Mouse (Mus musculus) midbrain, embryonic 15.5 days (tissue): ENCODE measurements at regions not wholly inside any gene's neighbourhood (a gene's known extent, or its start where the extent isn't known, plus 50 kb on each side); places are given as distances from the start of the nearest gene placed in this dataset.
"Not testable (repeated sequence)": the region's sequence is repeated elsewhere in the genome, so short reads cannot be mapped to it uniquely, and the experiment has no call there.

ENCODE experiments used
- ATAC-seq: fragments of 200-750 bp; cut with Nextera tagmentation; replicated peaks from 2 replicates; pipeline ENCODE4 v1.8.0; 2017; ENCODE audit warnings: moderate TSS enrichment
- H3K27ac ChIP-seq: fragments of 300-500 bp; sonication (generic); 2 replicates; pipeline ENCODE4 v1.5.1; 2015; ENCODE audit warnings: mild to moderate bottlenecking, inconsistent platforms
- H3K27me3 ChIP-seq: fragments of 300-500 bp; sonication (generic); replicated peaks from 2 replicates; pipeline ENCODE4 v1.6.1; 2015; ENCODE audit warnings: inconsistent platforms
- H3K36me3 ChIP-seq: fragments of 300-500 bp; sonication (generic); replicated peaks from 2 replicates; pipeline ENCODE4 v1.6.1; 2015; ENCODE audit warnings: inconsistent platforms
- H3K4me1 ChIP-seq: fragments of 300-500 bp; sonication (generic); 2 replicates; pipeline ENCODE4 v1.6.1; 2015; ENCODE audit warnings: inconsistent platforms
- H3K4me2 ChIP-seq: fragments of 300-500 bp; sonication (generic); 2 replicates; pipeline ENCODE4 v1.6.1; 2015; ENCODE audit warnings: inconsistent platforms, mild to moderate bottlenecking, moderate library complexity
- H3K4me3 ChIP-seq: fragments of 300-500 bp; sonication (generic); 2 replicates; pipeline ENCODE4 v1.5.1; 2015; ENCODE audit warnings: mild to moderate bottlenecking, inconsistent platforms
- H3K9ac ChIP-seq: fragments of 300-500 bp; sonication (generic); 2 replicates; pipeline ENCODE4 v1.6.1; 2015; ENCODE audit warnings: mild to moderate bottlenecking, inconsistent platforms
- H3K9me3 ChIP-seq: fragments of 300-500 bp; sonication (generic); 2 replicates; pipeline ENCODE4 v1.6.1; 2016; ENCODE audit warnings: inconsistent platforms
- WGBS: fragments of 180-500 bp; shearing (Covaris S2); methylation state at CpG from one replicate; pipeline ENCODE4 v1.1.7; 2015; ENCODE audit warnings: mixed read lengths; 5-methylcytosine and 5-hydroxymethylcytosine counted together

DNA sequence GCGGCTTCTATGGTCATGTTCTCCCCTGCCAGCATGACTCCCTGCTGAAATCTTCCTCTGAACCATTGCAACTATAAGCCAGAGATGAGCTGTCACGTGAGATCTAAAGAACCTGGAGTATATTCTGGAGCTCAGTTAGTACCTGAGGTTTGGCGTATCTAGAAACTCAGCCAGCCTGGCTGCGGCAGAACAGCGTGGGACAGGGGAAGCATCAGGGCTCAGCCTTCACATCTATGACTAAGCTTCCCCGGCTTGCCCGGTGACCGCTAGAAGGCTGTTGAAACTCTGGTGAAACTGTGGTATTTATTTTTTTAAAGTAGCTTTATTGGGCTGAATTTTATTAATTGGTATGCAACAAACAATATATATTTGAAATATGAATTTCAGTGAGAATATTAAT lies 134.3 kb downstream of the Dll1 start:
- no peak overlapping the region for H3K4me2 ChIP-seq
- no peak overlapping the region for H3K27ac ChIP-seq
- no peaks in the 10 kb centered on the region; the same call in 1 of the 2 replicates for H3K27me3 ChIP-seq
- 84% methylated on average over 8 of the region's 8 CpGs for WGBS
- no peak for ATAC-seq
- H3K36me3 ChIP-seq: no peaks in the 10 kb centered on the region
- no peak overlapping the region for H3K9ac ChIP-seq
- no peaks in the 10 kb centered on the region for H3K9me3 ChIP-seq
- no peaks in the 10 kb centered on the region for H3K4me1 ChIP-seq
- no peak overlapping the region for H3K4me3 ChIP-seq

DNA sequence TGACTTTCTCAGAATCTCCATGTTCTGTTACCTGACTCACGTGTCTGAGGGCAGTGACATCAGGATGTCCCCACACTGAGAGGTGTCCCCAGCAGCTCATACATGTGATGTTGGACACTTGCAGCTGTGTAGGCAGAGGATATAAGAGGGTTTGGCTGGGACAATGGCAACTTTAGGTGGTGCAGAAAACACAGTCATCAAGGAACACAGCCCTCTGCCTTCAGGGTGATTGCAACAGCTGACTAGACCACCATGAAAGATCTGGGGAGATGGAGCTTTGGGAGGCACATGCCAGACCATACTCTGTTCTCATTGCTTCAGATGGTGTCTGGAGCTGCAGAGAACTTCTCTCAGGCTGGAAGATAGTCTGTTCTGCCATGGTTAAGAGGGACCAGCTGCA lies 135.2 kb downstream of the Dll1 start:
- no peak overlapping the region for H3K4me2 ChIP-seq
- WGBS: 83% methylated on average over 1 of the region's 1 CpGs
- H3K4me3 ChIP-seq: no peak overlapping the region

DNA sequence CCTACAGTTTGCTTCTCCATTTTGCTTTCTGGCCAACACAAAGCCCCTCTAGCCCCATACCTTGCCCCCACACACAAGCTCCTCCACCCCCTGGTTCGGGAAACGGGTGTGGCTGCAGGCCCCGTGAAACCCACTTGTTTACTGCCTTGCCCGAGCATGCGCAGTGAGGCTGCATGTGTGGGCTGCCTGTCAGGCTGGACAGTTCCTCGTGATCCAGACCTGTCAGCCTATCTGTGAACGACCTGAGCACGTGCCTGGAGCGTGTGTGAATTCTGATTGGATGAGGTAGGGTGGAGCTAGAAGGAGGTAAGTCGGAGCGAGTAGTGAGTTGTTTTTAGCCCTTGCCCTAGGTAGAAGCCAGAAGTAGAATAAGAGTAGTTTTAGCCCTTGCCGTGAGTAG lies 136.0 kb downstream of the Dll1 start:
- H3K4me1 ChIP-seq, H3K27ac ChIP-seq, H3K4me2 ChIP-seq, H3K36me3 ChIP-seq, H3K4me3 ChIP-seq, H3K27me3 ChIP-seq, H3K9me3 ChIP-seq, ATAC-seq, H3K9ac ChIP-seq: not testable (repeated sequence)
- 82% methylated on average over 12 of the region's 12 CpGs for WGBS

More for the DNA sequence above, 135.2 kb downstream of the Dll1 start:
- Histone ChIP-seq H3K9ac (no peak overlapping the region), H3K27ac (no peak overlapping the region), H3K9me3 (no peaks in the 10 kb centered on the region), H3K36me3 (no peaks in the 10 kb centered on the region), H3K4me1 (no peaks in the 10 kb centered on the region), H3K27me3 (no peaks in the 10 kb centered on the region; the same call in 1 of the 2 replicates)
- no peak for ATAC-seq

DNA sequence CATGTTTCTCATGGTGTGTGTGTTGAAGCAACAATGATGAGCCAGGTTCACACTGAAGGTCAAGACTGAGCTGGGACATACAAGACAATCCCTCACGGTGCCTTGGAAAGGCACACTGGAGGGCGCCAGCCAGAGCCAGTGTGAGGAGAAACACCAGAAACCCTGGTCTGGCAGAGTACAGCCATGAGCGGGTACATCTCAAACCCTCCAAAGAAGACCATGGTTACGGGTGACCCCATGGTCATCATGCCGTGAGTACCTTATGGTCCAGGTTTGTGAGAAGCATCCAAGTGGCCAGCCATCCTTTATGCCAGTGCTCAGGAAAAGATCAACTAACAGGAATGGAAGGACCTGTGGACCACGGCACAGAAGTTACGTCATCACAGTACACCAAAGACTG lies 136.7 kb downstream of the Dll1 start:
- Histone ChIP-seq H3K27me3 (no peaks in the 10 kb centered on the region; the same call in 1 of the 2 replicates), H3K9me3 (no peaks in the 10 kb centered on the region), H3K36me3 (no peaks in the 10 kb centered on the region), H3K4me2 (no peak overlapping the region), H3K4me3 (no peak overlapping the region), H3K4me1 (no peaks in the 10 kb centered on the region), H3K9ac (no peak overlapping the region), H3K27ac (no peak overlapping the region)
- no peak for ATAC-seq
- 96% methylated on average over 7 of the region's 7 CpGs for WGBS

DNA sequence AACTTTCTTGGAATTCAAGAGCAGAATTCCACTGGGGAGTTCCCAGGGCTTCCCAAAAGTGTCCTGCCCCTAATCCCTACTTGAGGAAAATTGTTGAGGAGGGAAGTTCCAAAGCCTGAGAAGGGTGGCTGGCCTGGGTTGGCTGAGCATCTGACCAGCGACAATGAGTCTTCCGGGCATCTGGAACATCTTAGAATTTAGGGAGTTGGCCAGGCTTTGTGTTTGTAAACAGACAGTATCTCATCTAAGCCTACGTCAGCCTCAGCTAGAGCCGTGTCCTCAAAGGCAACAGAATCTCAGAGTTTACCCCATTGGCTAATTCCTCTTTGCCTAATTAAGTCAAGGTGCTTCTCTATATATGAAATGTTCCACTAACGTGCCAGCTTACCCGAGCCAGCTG lies 141.6 kb downstream of the Dll1 start:
- Histone ChIP-seq H3K27ac (no peak overlapping the region), H3K27me3 (no peaks in the 10 kb centered on the region; the same call in 1 of the 2 replicates), H3K36me3 (no peaks in the 10 kb centered on the region), H3K4me3 (no peak overlapping the region), H3K4me1 (no peaks in the 10 kb centered on the region), H3K4me2 (no peak overlapping the region), H3K9ac (no peak overlapping the region), H3K9me3 (no peaks in the 10 kb centered on the region)
- 93% methylated on average over 6 of the region's 6 CpGs for WGBS
- no peak for ATAC-seq

DNA sequence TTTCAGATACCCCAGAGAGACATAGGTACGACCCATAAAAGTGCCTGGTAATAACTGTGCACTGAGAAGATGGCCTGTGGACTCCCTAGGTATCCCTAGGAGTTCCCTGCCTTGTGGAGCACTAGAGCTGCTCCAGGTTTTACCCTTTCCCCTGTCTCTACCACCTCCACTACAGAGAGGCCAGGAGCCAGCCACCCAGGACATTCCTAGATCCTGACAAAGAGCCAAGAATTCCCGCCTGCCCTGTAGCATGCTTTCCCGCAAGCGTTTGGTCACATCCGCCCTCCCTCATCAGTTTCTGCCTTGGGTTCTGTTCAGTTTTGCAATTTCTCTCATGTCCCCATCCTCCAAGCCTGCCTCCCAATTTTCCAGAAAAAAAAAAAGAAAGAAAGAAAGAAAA lies 145.5 kb downstream of the Dll1 start:
- Histone ChIP-seq H3K4me2 (no peak overlapping the region), H3K36me3 (no peaks in the 10 kb centered on the region), H3K9ac (no peak overlapping the region), H3K27ac (no peak overlapping the region), H3K4me3 (no peak overlapping the region), H3K27me3 (no peaks in the 10 kb centered on the region), H3K9me3 (no peaks in the 10 kb centered on the region), H3K4me1 (no peaks in the 10 kb centered on the region)
- 77% methylated on average over 5 of the region's 5 CpGs for WGBS
- ATAC-seq: no peak

DNA sequence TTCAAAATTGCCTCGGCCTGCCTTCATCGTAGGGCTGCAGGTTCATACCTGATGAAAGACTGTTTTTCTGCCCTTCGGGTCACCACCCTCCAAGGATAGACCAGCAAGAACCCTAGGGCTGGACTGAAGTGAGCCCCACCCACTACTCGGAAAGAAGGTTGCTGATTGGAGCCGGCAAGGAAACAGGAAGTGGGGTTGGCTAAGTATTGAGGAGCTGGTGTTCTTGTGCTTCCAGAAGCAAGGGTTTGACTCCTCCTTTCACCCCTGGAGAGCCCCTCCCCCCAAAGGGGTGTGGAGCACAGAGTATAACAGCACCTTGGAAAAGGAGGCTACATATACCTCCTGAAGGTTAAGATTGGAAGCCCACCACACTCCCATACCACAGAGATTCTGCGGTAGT lies 147.5 kb downstream of the Dll1 start:
- Histone ChIP-seq H3K4me3 (no peak overlapping the region), H3K4me2 (no peak overlapping the region), H3K36me3 (no peaks in the 10 kb centered on the region), H3K9ac (no peak overlapping the region), H3K9me3 (no peaks in the 10 kb centered on the region), H3K27me3 (no peaks in the 10 kb centered on the region), H3K4me1 (no peaks in the 10 kb centered on the region), H3K27ac (no peak overlapping the region)
- no peak for ATAC-seq
- WGBS: 82% methylated on average over 6 of the region's 6 CpGs

DNA sequence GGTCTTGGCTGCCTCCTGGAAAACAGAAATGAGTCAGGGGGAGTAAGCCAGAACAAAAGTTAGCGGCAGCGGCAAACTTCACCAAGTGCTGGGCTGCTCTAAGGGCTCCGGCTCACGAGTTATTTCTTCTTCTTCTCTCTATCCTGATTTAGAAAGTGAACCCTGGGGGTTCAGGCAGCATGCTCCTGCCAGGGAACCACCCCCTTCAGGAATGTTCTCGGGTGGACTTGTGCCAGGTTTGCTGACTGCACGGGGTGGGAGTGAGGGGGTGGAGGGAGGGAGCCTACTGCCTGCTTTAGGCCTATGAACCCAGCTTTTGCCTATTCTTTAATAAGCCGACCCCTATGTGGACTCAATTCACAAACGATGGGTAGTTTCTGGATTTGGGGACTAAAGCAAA lies 148.6 kb downstream of the Dll1 start:
- Histone ChIP-seq H3K4me2 (no peak overlapping the region), H3K9ac (no peak overlapping the region), H3K4me1 (no peaks in the 10 kb centered on the region), H3K27ac (no peak overlapping the region), H3K36me3 (no peaks in the 10 kb centered on the region), H3K9me3 (no peaks in the 10 kb centered on the region), H3K4me3 (no peak overlapping the region), H3K27me3 (no peaks in the 10 kb centered on the region)
- 76% methylated on average over 8 of the region's 8 CpGs for WGBS
- ATAC-seq: no peak

DNA sequence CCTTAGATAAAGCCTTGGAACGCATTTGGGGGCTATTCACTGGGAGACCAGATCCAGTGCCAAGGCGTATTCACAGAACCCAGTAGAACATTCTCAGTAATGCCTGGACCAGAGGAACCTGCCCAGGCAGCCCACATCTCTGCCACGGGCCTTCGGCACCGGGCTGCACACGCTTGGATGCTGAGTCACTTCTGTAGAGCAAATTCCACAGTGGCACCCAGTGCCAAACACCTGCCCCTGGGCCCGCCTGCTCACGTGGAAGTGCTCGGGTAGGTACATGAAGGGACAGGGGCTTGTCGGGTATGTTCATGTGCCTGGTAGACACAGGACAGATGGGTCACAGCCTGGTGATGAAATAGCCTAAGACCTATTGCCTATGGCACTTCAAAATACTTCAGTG lies 152.8 kb downstream of the Dll1 start:
- H3K27ac ChIP-seq: no peak overlapping the region
- WGBS: 95% methylated on average over 10 of the region's 10 CpGs
- no peak overlapping the region for H3K4me2 ChIP-seq
- H3K9me3 ChIP-seq: no peaks in the 10 kb centered on the region
- H3K36me3 ChIP-seq: no peaks in the 10 kb centered on the region
- no peak for ATAC-seq
- no peak overlapping the region for H3K4me3 ChIP-seq
- no peaks in the 10 kb centered on the region for H3K27me3 ChIP-seq
- H3K4me1 ChIP-seq: no peaks in the 10 kb centered on the region
- H3K9ac ChIP-seq: no peak overlapping the region

DNA sequence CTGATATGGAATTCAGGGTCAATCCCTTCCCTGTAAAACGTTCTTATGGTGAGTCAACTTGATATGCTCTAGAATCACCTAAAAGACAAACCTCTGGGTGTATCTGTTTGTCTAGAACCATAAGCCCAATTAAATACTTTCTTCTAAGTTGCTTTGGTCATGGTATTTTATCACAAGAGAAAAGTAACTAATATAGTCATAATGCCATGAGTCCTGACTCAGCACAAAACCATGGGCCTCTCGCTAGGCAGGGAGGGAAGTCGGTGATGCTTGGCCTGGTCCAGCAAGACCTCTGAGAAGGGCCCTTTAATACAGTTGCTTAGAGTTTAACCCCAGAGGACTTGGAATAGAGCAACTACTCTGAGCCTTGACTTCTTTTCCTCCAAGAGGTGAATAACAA lies 153.7 kb downstream of the Dll1 start:
- H3K4me1 ChIP-seq: no peaks in the 10 kb centered on the region
- H3K9ac ChIP-seq: no peak overlapping the region
- no peaks in the 10 kb centered on the region for H3K27me3 ChIP-seq
- H3K4me3 ChIP-seq: no peak overlapping the region
- H3K4me2 ChIP-seq: no peak overlapping the region
- 86% methylated on average over 3 of the region's 3 CpGs for WGBS
- no peak for ATAC-seq
- H3K27ac ChIP-seq: no peak overlapping the region
- no peaks in the 10 kb centered on the region for H3K36me3 ChIP-seq
- H3K9me3 ChIP-seq: no peaks in the 10 kb centered on the region

DNA sequence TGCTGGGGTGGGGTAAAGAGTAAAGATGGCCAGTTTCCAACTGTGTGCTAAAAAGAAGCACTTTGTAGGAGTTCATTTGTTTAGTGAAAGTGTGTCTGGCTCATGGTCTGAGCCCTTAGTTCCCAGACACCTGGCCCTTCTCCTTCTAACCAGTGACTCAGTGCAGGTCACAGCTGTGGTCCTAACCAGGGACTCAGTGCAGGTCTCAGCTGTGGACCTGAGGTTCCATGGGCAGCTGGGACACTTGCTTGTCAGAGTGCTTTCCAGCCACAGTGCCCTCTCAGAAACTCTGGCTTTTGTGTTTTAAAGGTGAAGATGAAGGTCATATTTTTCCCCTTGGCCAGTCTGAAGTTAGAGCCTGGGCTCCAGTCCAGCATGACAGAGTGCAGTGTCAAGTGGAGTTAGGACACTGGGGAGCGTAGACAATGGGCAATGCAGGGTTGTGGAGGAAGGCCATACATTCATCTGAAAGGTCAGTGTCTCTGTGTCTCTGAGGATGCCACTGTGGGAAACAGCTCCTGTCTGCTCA lies 162.5 kb downstream of the Dll1 start:
- 82% methylated on average over 1 of the region's 1 CpGs for WGBS
- Histone ChIP-seq H3K4me1 (no peaks in the 10 kb centered on the region), H3K27me3 (no peaks in the 10 kb centered on the region), H3K36me3 (no peaks in the 10 kb centered on the region), H3K4me3 (no peak overlapping the region), H3K9me3 (no peaks in the 10 kb centered on the region), H3K9ac (no peak overlapping the region), H3K4me2 (no peak overlapping the region), H3K27ac (no peak overlapping the region)
- no peak for ATAC-seq

DNA sequence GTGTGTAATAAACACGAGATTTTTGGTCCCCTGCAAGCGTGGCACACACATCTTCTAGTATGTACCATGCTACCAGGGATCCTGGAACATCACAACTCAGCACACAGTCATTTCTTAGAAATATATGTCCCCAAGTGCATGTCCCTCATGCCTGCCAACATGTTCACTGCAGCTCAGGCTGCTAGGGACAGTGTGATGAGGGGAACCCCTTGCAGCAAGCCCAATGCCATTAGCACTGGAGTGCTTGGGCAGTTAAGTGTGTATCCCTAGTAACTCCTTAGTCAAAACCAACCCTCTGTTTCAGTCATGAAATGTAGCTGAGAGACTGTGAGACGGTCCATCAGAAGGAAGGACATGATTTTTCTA lies 167.5 kb upstream of the Gm3448 start:
- 29% methylated on average over 3 of the region's 3 CpGs for WGBS
- H3K27ac ChIP-seq: peak overlapping the region; percentile 82
- ATAC-seq: peak; percentile 55
- peak overlapping the region; percentile 30 for H3K9ac ChIP-seq
- H3K36me3 ChIP-seq: no peaks in the 10 kb centered on the region
- H3K4me3 ChIP-seq: peak overlapping the region; percentile 36
- peak overlapping the region; percentile 66 for H3K4me2 ChIP-seq
- H3K9me3 ChIP-seq: no peaks in the 10 kb centered on the region
- H3K4me1 ChIP-seq: peaks cover 21% of the 10 kb centered on the region
- no peaks in the 10 kb centered on the region for H3K27me3 ChIP-seq

DNA sequence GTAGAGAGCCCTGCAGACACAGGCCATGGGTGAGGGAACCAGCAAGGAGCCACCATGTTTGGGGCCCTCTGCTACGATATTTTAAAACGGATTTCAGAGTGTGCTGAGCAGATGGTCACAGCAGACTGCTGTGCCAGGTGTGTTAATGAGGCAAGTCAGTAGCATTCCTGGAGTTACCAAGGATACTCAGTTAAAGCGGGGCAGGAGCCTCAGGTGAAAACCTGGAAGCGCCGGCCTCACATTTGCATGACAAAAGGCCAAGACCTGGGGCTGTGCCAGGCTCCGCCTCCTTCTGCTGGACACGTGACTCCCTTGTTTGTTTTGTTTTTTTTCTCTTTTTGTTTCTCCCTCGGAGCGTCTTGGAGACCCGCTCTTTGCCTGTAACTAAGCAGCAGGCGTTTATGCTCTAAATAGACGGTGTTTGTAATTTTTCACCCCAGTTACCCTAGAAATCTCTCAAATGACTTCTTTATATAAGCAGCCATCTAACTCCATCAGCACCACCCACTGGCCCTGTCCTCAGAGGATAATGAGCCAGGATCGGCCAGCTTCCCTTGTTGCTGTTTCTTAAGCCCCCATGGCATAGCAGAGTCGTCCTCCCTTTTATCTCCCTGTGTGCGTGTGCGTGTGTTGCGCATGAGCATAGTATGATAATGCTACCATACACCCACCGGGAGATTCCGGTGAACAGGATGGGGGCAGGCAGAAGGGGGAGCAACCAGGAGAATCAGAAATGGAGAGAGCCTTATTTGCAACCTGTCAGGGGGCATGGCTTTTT lies 166.9 kb upstream of the Gm3448 start:
- Histone ChIP-seq H3K4me2 (peak overlapping the region; percentile 66), H3K36me3 (no peaks in the 10 kb centered on the region), H3K4me1 (peaks cover 21% of the 10 kb centered on the region), H3K4me3 (peak overlapping the region; percentile 36), H3K27ac (peak overlapping the region; percentile 82), H3K27me3 (no peaks in the 10 kb centered on the region), H3K9ac (peak overlapping the region; percentile 30), H3K9me3 (no peaks in the 10 kb centered on the region)
- peak; percentile 88 for ATAC-seq
- under 1% methylated on average over 19 of the region's 19 CpGs for WGBS
